Mouse (Mus musculus) heart, adult 11 months (tissue): ENCODE measurements around the gene Pgs1.

Source experiments
- DNase-seq: peaks from one replicate; pipeline ENCODE4 v3.0.0; 2022

The Pgs1 gene

GRCm38 (mm10) chr11:117963091-117963793 lies 22.9 kb upstream of the Pgs1 start:
- peak; percentile 100 for DNase-seq

DNA sequence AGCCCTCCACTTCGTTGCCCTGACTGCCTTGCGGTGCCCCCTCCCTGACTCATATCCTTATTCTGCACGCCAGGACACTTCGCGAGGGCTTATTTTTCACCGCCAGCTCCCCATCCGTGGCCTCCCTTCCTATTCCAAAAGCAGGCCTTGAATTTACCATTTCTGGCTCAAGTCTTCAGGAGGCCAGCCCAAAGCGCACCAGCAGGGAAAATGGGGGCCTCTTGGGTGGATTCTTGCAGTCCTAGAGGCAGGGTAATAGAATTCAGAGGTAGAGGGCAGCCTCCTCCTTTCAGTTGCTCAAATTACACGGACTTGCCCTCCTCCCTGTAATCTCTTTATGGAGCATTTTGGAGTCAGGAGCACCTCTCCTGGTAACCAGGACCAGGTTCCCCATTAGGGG lies 22.2 kb upstream of the Pgs1 start:
- DNase-seq = no peak

- peak; percentile 92 for DNase-seq
Measured at GRCm38 (mm10) chr11:117964294-117964693, 21.8 kb upstream of the Pgs1 start.

DNA sequence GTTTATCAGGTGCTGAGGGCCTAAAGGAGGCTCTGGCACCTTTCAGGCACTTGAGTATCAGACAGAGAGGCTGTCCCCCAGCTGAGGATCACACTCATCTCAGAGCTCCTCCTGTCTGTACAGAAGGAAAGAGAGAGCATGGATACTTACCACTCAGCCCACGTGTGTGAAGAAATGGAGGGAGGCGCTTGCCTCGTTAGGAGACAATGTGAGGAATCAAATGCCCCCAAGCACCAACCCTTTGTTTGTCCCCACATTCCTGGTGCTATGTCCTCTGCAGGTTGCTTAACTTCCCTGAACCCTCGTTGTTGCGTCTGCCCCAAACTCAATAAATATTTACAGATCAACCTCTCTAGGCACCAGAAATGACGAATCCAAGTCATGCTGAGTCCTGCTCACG lies 21.0 kb upstream of the Pgs1 start:
- DNase-seq = peak; percentile 86

DNA sequence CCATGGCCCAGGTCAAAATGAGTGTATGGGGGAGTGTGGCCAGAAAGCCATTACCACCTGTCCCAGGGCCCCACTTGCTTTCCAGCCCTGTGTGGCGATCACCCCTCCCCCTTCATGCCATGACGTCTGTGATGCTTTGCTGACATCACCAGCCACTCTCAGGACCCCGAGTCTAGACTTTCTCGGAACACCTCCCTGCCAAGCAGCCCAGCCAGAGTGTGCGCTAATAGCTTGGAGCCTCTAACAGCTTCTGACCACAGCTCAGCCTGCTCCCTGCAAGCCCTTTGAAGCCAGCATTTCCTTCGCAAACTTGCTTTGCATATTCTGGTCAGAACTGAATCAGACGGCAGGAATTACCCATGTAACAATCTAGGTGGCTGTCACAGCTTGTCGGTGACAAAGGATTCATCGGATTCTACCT lies 20.5 kb upstream of the Pgs1 start:
- peak; percentile 93 for DNase-seq

GRCm38 (mm10) chr11:117966506-117967100 lies 19.5 kb upstream of the Pgs1 start:
- peak; percentile 94 for DNase-seq

- peak; percentile 95 for DNase-seq
Measured at GRCm38 (mm10) chr11:117967249-117968015, 18.7 kb upstream of the Pgs1 start.

GRCm38 (mm10) chr11:117968016-117968671 lies 17.9 kb upstream of the Pgs1 start:
- DNase-seq = no peak

DNA sequence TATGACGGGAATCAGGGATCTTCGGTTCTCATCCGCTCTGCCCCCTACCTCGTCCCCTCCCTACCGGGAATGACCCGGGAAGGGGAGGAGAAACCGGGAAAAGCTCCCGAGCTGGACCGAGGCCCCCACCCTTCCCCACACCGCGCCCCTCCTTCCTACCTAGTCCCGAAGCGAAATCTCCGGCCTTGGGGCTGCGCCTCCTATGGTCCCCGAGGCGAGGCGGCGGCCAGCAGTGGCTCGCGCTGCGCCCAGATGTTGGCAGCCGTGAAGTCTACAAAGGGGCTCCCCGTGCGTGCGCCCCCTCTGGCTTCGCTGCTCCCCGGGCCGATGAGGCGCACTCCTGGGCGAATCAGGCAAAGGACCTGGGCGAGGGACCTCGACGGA lies 17.4 kb upstream of the Pgs1 start:
- DNase-seq = no peak

GRCm38 (mm10) chr11:117969100-117969944 lies 16.8 kb upstream of the Pgs1 start:
- DNase-seq = peak; percentile 100

DNA sequence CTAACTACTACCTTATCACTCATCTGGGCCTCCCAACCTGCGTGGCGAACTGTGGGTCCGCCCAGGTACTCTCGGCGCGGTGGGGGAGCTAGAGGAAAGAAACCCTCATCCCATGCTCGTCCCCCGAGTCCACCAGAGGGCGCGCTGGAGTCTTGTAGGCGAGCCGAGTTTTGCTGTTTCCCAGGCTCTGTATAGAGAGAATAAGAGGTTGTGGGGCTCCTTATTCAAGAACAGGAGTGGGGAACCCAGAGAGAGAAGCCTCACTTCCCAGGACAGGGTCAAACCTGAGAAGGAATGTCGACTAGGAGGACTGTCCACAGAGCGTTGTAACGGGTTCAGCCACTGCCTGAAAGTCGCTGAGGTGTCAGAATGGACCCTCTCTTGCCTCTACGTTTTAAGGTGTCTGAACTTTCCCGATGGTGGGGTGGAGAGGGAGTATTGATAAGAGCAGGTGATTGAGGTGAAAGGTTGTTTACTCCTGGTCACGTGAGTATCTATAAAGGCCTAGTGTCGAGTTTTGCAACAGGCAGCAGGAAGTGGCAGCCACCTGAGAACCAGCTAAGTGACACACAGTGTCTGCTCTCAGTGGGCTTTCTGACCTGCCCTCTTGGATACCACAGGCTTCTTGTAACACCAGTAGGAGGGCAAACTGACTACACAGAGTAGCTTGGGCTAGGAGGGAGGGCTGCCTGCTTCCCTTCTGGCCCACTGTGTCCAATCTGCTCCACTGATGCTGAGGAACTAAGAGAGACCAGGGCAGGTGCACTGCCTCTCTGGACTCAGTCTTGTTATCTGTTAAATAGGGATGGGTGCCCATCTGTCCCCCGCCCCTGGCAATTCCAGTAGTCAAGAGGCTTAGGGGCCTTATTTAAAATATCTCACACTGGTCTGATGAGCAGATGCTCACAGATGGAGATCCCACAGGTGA lies 15.9 kb upstream of the Pgs1 start, which contains the start of gene Socs3:
Socs3 (minus strand) TSS at position 103 of the 928 bp plus-strand sequence.
- peak; percentile 99 for DNase-seq

GRCm38 (mm10) chr11:117971100-117971499 lies 15.0 kb upstream of the Pgs1 start:
- DNase-seq = peak; percentile 86

- DNase-seq = no peak
Measured at GRCm38 (mm10) chr11:117971646-117972242, 14.3 kb upstream of the Pgs1 start.

- DNase-seq = no peak
Measured at GRCm38 (mm10) chr11:117972656-117973558, 13.2 kb upstream of the Pgs1 start.

- DNase-seq = no peak
Measured at GRCm38 (mm10) chr11:117973569-117973968, 12.5 kb upstream of the Pgs1 start.

GRCm38 (mm10) chr11:117974327-117975125 lies 11.6 kb upstream of the Pgs1 start:
- DNase-seq = peak; percentile 94

- peak; percentile 90 for DNase-seq
Measured at GRCm38 (mm10) chr11:117975211-117975967, 10.7 kb upstream of the Pgs1 start.

GRCm38 (mm10) chr11:117976081-117976582 lies 10.0 kb upstream of the Pgs1 start:
- peak; percentile 96 for DNase-seq
